Mouse (Mus musculus) cerebellum, adult 2 months (tissue): ENCODE data around the gene Clta. TPM values are rescaled to one million over a fixed set of nuclear protein-coding genes. Genes with fewer than 3 reads are reported as not detected.

Source experiments
- DNase-seq, 2 experiments: peaks; one replicate each; pipeline ENCODE4 v3.0.0; 2021
- H3K27ac ChIP-seq: fragments of 200-500 bp; 2 replicates; pipeline ENCODE4 v1.5.1; 2012; ENCODE audit warnings: low read length, control low read depth, inconsistent platforms; ENCODE audit not compliant: insufficient read depth
- H3K27me3 ChIP-seq: fragments of 200-500 bp; 2 replicates; pipeline ENCODE4 v1.6.1; 2012; ENCODE audit warnings: inconsistent platforms, mild to moderate bottlenecking, low read length, moderate library complexity; ENCODE audit not compliant: control insufficient read depth, insufficient read depth
- H3K4me1 ChIP-seq: fragments of 200-500 bp; 2 replicates; pipeline ENCODE4 v1.6.1; 2011; ENCODE audit warnings: low read length; ENCODE audit not compliant: control insufficient read depth, insufficient read depth
- H3K4me3 ChIP-seq: fragments of 200-500 bp; replicated peaks from 2 replicates; pipeline ENCODE3; 2011; ENCODE audit warnings: mild to moderate bottlenecking, low read depth, low read length, control low read depth; ENCODE audit not compliant: insufficient read depth
- CTCF ChIP-seq: fragments of 200-500 bp; IDR thresholded peaks from 2 replicates; pipeline ENCODE4 v1.5.1; 2011; ENCODE audit warnings: low read depth, mild to moderate bottlenecking, control low read depth, low read length, moderate library complexity, borderline replicate concordance; ENCODE audit not compliant: insufficient read depth
- POLR2A ChIP-seq: fragments of 200-500 bp; IDR thresholded peaks from 2 replicates; pipeline ENCODE4 v1.6.1; 2011; ENCODE audit warnings: low read length, control low read depth, borderline replicate concordance; ENCODE audit not compliant: insufficient read depth
- WGBS: fragments of 180-500 bp; shearing (Covaris S2); methylation state at CpG from one replicate; pipeline ENCODE4 v1.1.7; 2018; 5-methylcytosine and 5-hydroxymethylcytosine counted together
- polyA plus RNA-seq: library from polyadenylated mRNA; depleted of rRNA; stranded (reverse); fragments of >200 nt; gene quantifications from 2 replicates; pipeline ENCODE4 v1.2.3, GENCODE M21; 2012; rRNA removed

The Clta gene
- polyA plus RNA-seq, 1 experiment, result 486 TPM

DNA sequence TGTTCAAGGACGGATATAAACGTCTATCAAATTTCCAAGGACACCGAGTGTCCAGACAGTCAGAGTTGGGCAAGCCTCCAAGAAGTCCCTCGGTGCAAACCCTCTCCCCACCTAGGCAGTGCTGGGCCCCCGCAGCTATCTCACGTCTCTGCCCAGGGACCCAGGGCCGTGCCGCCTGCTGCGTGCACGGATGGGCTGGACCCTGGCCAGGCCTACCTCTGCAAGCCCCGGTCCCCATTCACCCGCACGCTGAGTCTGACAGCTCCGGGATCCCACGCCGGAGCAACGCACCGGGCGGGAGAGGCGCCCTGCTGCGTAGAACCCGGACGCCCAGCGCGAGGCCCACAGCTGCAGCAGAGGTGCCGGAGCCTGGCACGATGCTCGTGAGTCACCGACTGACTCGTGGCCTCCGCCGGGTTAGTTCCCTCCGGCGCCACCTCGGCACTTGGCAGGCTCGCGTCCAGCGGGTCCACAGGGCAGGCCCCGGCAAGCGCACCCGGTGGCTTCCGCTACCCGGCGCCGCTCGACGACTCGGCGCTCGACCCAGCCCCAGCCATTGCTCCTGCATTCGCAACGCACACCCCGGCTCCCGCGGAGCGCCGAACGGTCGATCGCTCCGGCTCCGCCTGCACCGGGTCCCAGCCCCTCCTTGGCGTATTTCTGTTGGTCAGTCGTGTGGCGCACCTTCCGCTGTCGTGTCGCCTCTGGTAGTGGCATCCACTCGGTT lies 68.1 kb downstream of the Clta start:
- TF ChIP-seq POLR2A, result peak; percentile 55; the same call in 1 of the 2 replicates
- no peak for TF ChIP-seq CTCF
- no peaks in the 10 kb centered on the region; the same call in 1 of the 2 replicates for H3K4me1 ChIP-seq
- H3K27me3 ChIP-seq, result no peaks in the 10 kb centered on the region
- H3K27ac ChIP-seq, result peak overlapping the region; percentile 41; the same call in 1 of the 2 replicates
- peak overlapping the region; percentile 65 for H3K4me3 ChIP-seq
- DNase-seq, result peak; percentile 90 to 93
- WGBS, result under 1% methylated on average over 68 of the region's 70 CpGs

DNA sequence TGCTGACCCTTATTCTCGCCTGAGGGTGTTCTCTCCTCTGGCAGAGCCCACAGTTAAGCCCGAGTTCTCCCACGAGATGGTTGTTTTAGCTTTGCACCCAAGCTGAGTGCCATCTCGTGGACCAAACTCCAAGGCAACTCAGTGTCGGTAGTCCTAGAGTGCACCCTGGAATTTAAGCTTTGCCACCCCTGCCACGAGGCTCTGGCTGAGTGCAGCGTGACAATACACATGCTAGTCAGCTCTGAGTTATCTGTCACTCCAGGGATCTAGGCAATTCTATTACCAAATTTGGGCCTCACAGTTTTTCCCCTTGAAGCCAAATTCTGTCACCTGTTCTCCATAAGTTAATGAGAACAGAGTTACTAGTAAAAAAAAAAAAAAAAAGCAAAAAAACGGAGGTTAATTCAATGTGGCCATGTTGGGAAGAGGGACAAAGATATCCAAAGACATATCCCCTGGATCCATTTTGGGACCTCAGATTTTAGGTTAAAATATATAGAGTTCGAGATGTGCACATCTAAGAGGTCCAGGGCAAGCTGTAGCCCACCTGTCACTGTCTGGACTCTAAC lies 68.7 kb downstream of the Clta start:
- WGBS, result 10% methylated on average over 9 of the region's 9 CpGs
- TF ChIP-seq CTCF, result no peak
- TF ChIP-seq POLR2A, result no peak
- no peaks in the 10 kb centered on the region for H3K27me3 ChIP-seq
- peak overlapping the region; percentile 65 for H3K4me3 ChIP-seq
- H3K27ac ChIP-seq, result 0 out of 2 replicates have a peak overlapping the region, but pooled peaks have one; percentile 4
- no peak for DNase-seq
- H3K4me1 ChIP-seq, result no peaks in the 10 kb centered on the region

DNA sequence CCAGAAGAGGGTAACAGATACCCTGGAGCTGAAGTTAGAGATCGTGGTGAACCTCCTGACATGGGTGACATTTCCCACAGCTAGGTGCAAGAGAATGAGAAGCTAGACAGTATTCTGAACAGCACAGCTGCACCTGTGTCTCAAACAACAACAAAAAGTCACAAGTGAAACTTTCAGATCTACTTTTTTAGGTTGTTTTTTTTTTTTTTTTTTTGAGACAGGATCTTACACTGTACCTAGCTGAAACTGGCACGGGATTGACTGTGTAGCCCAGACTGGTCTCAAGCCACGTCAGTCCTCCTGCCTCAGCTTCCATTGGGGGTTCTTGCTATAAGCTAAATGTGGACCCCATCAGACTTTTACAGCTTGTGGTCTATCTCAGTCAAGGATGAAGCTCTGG lies 69.5 kb downstream of the Clta start:
- WGBS, result 93% methylated on average over 3 of the region's 3 CpGs
- H3K27me3 ChIP-seq, result no peaks in the 10 kb centered on the region
- no peaks in the 10 kb centered on the region for H3K4me1 ChIP-seq
- TF ChIP-seq CTCF (no peak), POLR2A (no peak)
- no peak overlapping the region for H3K27ac ChIP-seq
- no peak for DNase-seq
- no peak overlapping the region for H3K4me3 ChIP-seq

DNA sequence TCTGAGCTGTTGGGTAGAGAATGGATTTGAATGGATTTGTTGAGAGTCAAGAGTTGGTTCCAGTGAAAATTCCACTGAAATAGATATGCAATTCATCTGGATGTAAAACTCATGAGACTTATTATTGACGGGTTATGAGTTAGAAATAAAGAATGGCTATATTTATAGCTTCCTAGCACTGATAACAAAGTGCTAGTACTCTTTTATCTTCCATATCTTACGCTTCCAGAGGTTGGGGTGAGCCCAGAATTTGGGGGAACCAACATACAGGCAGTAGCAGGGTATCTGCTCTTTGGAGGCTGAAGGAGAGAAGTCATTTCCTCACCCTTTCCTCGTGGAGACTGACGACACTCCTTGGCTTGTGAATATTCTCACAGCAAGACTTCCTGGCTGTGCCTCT lies 70.2 kb downstream of the Clta start:
- no peak overlapping the region for H3K4me3 ChIP-seq
- TF ChIP-seq POLR2A, result no peak
- TF ChIP-seq CTCF, result no peak
- DNase-seq, result no peak
- no peaks in the 10 kb centered on the region for H3K27me3 ChIP-seq
- WGBS, result 78% methylated on average over 4 of the region's 4 CpGs
- no peaks in the 10 kb centered on the region for H3K4me1 ChIP-seq
- H3K27ac ChIP-seq, result no peak overlapping the region

DNA sequence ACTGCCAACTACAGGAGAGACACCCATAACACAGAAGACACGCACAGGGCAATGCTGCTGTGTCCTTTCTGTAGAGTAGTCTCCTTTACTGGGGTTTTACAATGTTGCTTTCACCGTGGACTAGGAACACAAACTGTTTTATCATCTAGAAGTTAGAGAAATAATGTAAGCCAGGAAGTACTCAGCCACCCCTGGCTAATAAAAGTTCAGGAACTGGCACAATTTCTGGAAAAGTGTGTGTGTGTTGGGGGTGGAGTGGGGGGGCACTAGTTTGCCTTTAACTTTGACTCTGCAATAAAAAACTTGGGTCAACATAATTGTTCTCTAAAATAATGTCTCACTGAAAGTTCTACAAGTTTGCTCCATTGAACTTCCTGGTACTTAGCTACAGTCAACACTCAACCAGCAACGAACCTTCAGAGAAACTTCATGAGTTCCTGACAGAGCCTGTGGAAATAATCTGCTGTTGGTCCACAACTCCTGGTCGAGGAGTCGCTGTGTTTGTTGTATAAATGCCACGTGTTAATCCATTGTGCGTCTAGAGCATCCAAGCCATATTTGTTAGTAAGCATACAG lies 74.2 kb downstream of the Clta start:
- no peak overlapping the region for H3K27ac ChIP-seq
- TF ChIP-seq CTCF (no peak), POLR2A (no peak)
- 84% methylated on average over 7 of the region's 7 CpGs for WGBS
- no peaks in the 10 kb centered on the region for H3K4me1 ChIP-seq
- no peak overlapping the region for H3K4me3 ChIP-seq
- DNase-seq, result no peak
- H3K27me3 ChIP-seq, result no peaks in the 10 kb centered on the region

Other genes with a start within 250 kb of the Clta start
- not detected in 2 replicates for gene Olfr159, start 233.4 kb upstream of the Clta start, polyA plus RNA-seq
- gene Olfr156, start 180.6 kb upstream of the Clta start, polyA plus RNA-seq, result not detected in 2 replicates
- gene Olfr157, start 164.3 kb upstream of the Clta start, polyA plus RNA-seq, result not detected in 2 replicates
- not detected in 2 replicates for gene Olfr155, start 152.9 kb upstream of the Clta start, polyA plus RNA-seq
- gene Reck, start 128.9 kb upstream of the Clta start, polyA plus RNA-seq, result 8.3 and 9.8 TPM in 2 replicates
- gene Glipr2, start 47.1 kb upstream of the Clta start, polyA plus RNA-seq, result 6.8 and 7.4 TPM in 2 replicates
- gene Ccin, start 21.0 kb upstream of the Clta start, polyA plus RNA-seq, result not detected in 2 replicates
- 21.7 and 23.3 TPM in 2 replicates for gene Gne, start 79.7 kb downstream of the Clta start, polyA plus RNA-seq
- gene Rnf38, start 229.3 kb downstream of the Clta start, polyA plus RNA-seq, result 53.5 and 63.1 TPM in 2 replicates